ENCODE assay signal across 8 mouse cellular contexts in the genomic region with DNA sequence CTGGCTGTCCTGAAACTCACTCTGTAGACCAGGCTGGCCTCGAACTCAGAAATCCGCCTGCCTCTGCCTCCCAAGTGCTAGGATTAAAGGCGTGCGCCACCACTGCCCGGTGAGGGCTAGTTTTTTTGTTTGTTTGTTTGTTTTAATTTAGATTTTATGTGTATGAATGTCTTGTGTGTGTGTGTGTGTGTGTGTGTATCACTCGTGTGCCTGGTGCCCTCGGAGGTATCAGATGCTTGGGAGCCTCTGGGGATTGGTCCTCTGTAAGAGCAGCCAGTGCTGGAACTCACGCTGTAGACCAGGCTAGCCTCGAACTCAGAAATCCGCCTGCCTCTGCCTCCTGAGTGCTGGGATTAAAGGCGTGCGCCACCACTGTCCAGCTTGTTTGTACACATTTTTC. TPM values are rescaled to one million over a fixed set of nuclear protein-coding genes. Genes with fewer than 3 reads are reported as not detected.
DNase-seq lines count a peak whose midpoint lies in the region; ATAC-seq and TF ChIP-seq lines count a peak whose summit lies in the region.
"Not testable (repeated sequence)": the region's sequence is repeated elsewhere in the genome, so short reads cannot be mapped to it uniquely, and the experiment has no call there.

No protein-coding gene starts in this region.

- WGBS in embryonic facial prominence, embryonic 11.5 days, result 64% methylated on average over 12 of the region's 12 CpGs
- WGBS in forebrain, postnatal 0 days, result 79% methylated on average over 12 of the region's 12 CpGs
- WGBS in hindbrain, embryonic 13.5 days, result 74% methylated on average over 12 of the region's 12 CpGs
- 59% methylated on average over 12 of the region's 12 CpGs for WGBS in liver, embryonic 16.5 days (ENCODE audit: insufficient replicate concordance)
- 74% methylated on average over 12 of the region's 12 CpGs for WGBS in midbrain, embryonic 16.5 days
- 68% methylated on average over 12 of the region's 12 CpGs for WGBS in stomach, embryonic 16.5 days

- not testable (repeated sequence) for H3K27me3 ChIP-seq in ES-Bruce4 (ENCODE audit: control insufficient read depth, insufficient read depth, low read length, poor library complexity, severe bottlenecking); embryonic facial prominence, embryonic 11.5 days (ENCODE audit: control insufficient read depth, insufficient read depth, low read length); forebrain, postnatal 0 days (ENCODE audit: insufficient read depth, low read length); hindbrain, embryonic 13.5 days; liver, embryonic 16.5 days (ENCODE audit: control insufficient read depth, insufficient read depth, low read depth, low read length); midbrain, embryonic 16.5 days (ENCODE audit: control insufficient read depth, insufficient read depth, low read depth, low read length); stomach, embryonic 16.5 days (ENCODE audit: control insufficient read depth, insufficient read depth, low read length)

- not testable (repeated sequence) for TF ChIP-seq POLR2A in ES-Bruce4 (IDR thresholded peaks at IDR 0.05; ENCODE audit: insufficient read depth, low read length)

- not testable (repeated sequence) for DNase-seq in embryonic facial prominence, embryonic 11.5 days (ENCODE audit: low spot score); forebrain, postnatal 0 days; layer of hippocampus, adult 2 months (ENCODE audit: low spot score in 2 of 2)

- TF ChIP-seq EP300 in ES-Bruce4 (IDR thresholded peaks at IDR 0.05; ENCODE audit: insufficient read depth, low read depth, low read length), result not testable (repeated sequence)

- TF ChIP-seq CTCF in ES-Bruce4 (IDR thresholded peaks at IDR 0.05; ENCODE audit: low read depth, low read length); forebrain, postnatal 0 days (IDR thresholded peaks at IDR 0.05; ENCODE audit: low read depth); layer of hippocampus, adult 2 months (conservative IDR thresholded peaks at IDR 0.05): not testable (repeated sequence)

- peak overlapping the region; percentile 91 for H3K27ac ChIP-seq in ES-Bruce4 (ENCODE audit: insufficient read depth, low read length)
- H3K27ac ChIP-seq in embryonic facial prominence, embryonic 11.5 days (replicated peaks; ENCODE audit: low read depth, low read length), result peak overlapping the region; percentile 82
- H3K27ac ChIP-seq in forebrain, postnatal 0 days (ENCODE audit: low read depth, low read length), result peak overlapping the region; percentile 99
- peak overlapping the region; percentile 99 for H3K27ac ChIP-seq in hindbrain, embryonic 13.5 days
- peak overlapping the region; percentile 99 for H3K27ac ChIP-seq in layer of hippocampus, adult 2 months
- H3K27ac ChIP-seq in liver, embryonic 16.5 days (ENCODE audit: low read length), result peak overlapping the region; percentile 95
- peak overlapping the region; percentile 100 for H3K27ac ChIP-seq in midbrain, embryonic 16.5 days (ENCODE audit: low read length)
- H3K27ac ChIP-seq in stomach, embryonic 16.5 days (ENCODE audit: low read length), result peak overlapping the region; percentile 94

- H3K9me3 ChIP-seq in ES-Bruce4 (replicated peaks; ENCODE audit: control insufficient read depth, insufficient read depth, low read length, poor library complexity, severe bottlenecking); embryonic facial prominence, embryonic 11.5 days (replicated peaks; ENCODE audit: control insufficient read depth, low read length); forebrain, postnatal 0 days (ENCODE audit: low read length); hindbrain, embryonic 13.5 days; liver, embryonic 16.5 days (replicated peaks; ENCODE audit: control insufficient read depth, low read length); midbrain, embryonic 16.5 days (replicated peaks; ENCODE audit: control insufficient read depth, low read length, poor library complexity, severe bottlenecking); stomach, embryonic 16.5 days (replicated peaks; ENCODE audit: control insufficient read depth, low read length): not testable (repeated sequence)

- H3K4me1 ChIP-seq in ES-Bruce4 (ENCODE audit: control insufficient read depth, insufficient read depth, low read length); embryonic facial prominence, embryonic 11.5 days (ENCODE audit: control insufficient read depth, insufficient read depth, low read length); forebrain, postnatal 0 days (ENCODE audit: insufficient read depth); midbrain, embryonic 16.5 days (ENCODE audit: control insufficient read depth, insufficient read depth, low read length); stomach, embryonic 16.5 days (ENCODE audit: control insufficient read depth, insufficient read depth, low read length): not testable (repeated sequence)
- H3K4me1 ChIP-seq in hindbrain, embryonic 13.5 days (replicated peaks), result peaks cover 13% of the 10 kb centered on the region; the same call in 1 of the 2 replicates
- peaks cover 10% of the 10 kb centered on the region for H3K4me1 ChIP-seq in liver, embryonic 16.5 days (ENCODE audit: control insufficient read depth, low read depth, low read length)

- H3K9ac ChIP-seq in ES-Bruce4 (ENCODE audit: low read depth, poor library complexity, severe bottlenecking), result peak overlapping the region; percentile 65
- peak overlapping the region; percentile 67 for H3K9ac ChIP-seq in embryonic facial prominence, embryonic 11.5 days (replicated peaks; ENCODE audit: low read length)
- H3K9ac ChIP-seq in forebrain, postnatal 0 days, result peak overlapping the region; percentile 81
- peak overlapping the region; percentile 72 for H3K9ac ChIP-seq in hindbrain, embryonic 13.5 days
- peak overlapping the region; percentile 80 for H3K9ac ChIP-seq in liver, embryonic 16.5 days (ENCODE audit: low read depth, low read length)
- H3K9ac ChIP-seq in midbrain, embryonic 16.5 days (ENCODE audit: low read depth, low read length), result peak overlapping the region; percentile 74
- H3K9ac ChIP-seq in stomach, embryonic 16.5 days (ENCODE audit: low read length), result peak overlapping the region; percentile 72

- 0 out of 2 replicates have a peak, but pooled peaks have one; percentile 31 for ATAC-seq in embryonic facial prominence, embryonic 11.5 days (replicated peaks; ENCODE audit: insufficient number of reproducible peaks, low FRiP score, low TSS enrichment, low read depth)
- ATAC-seq in forebrain, postnatal 0 days; liver, embryonic 16.5 days (ENCODE audit: low read depth); stomach, embryonic 16.5 days (ENCODE audit: insufficient read depth, low FRiP score): not testable (repeated sequence)
- peak; percentile 25 for ATAC-seq in hindbrain, embryonic 13.5 days (ENCODE audit: low FRiP score)
- peak; percentile 36; the same call in 1 of the 2 replicates for ATAC-seq in midbrain, embryonic 16.5 days

- H3K4me3 ChIP-seq in ES-Bruce4 (ENCODE audit: low read depth, low read length), result peak overlapping the region; percentile 57
- H3K4me3 ChIP-seq in embryonic facial prominence, embryonic 11.5 days (ENCODE audit: low read depth, low read length), result peak overlapping the region; percentile 51
- peak overlapping the region; percentile 58 for H3K4me3 ChIP-seq in forebrain, postnatal 0 days (ENCODE audit: low read depth, low read length)
- H3K4me3 ChIP-seq in hindbrain, embryonic 13.5 days, result peak overlapping the region; percentile 48
- peak overlapping the region; percentile 71 for H3K4me3 ChIP-seq in layer of hippocampus, adult 2 months
- peak overlapping the region; percentile 73 for H3K4me3 ChIP-seq in liver, embryonic 16.5 days (ENCODE audit: low read depth, low read length)
- peak overlapping the region; percentile 54 for H3K4me3 ChIP-seq in midbrain, embryonic 16.5 days (ENCODE audit: low read depth, low read length)
- peak overlapping the region; percentile 68 for H3K4me3 ChIP-seq in stomach, embryonic 16.5 days (replicated peaks; ENCODE audit: low read length)

- H3K4me2 ChIP-seq in embryonic facial prominence, embryonic 11.5 days (ENCODE audit: low read depth, low read length), result peak overlapping the region; percentile 67
- peak overlapping the region; percentile 63 for H3K4me2 ChIP-seq in forebrain, postnatal 0 days (ENCODE audit: low read depth)
- H3K4me2 ChIP-seq in hindbrain, embryonic 13.5 days, result peak overlapping the region; percentile 68
- peak overlapping the region; percentile 92 for H3K4me2 ChIP-seq in liver, embryonic 16.5 days (ENCODE audit: low read depth, low read length)
- peak overlapping the region; percentile 64 for H3K4me2 ChIP-seq in midbrain, embryonic 16.5 days (ENCODE audit: low read length)
- peak overlapping the region; percentile 67 for H3K4me2 ChIP-seq in stomach, embryonic 16.5 days (ENCODE audit: low read depth, low read length)

- H3K36me3 ChIP-seq in ES-Bruce4 (ENCODE audit: control insufficient read depth, insufficient read depth, low read length, poor library complexity, severe bottlenecking); embryonic facial prominence, embryonic 11.5 days (replicated peaks; ENCODE audit: control insufficient read depth, insufficient read depth, low read depth, low read length); forebrain, postnatal 0 days (ENCODE audit: insufficient read depth); hindbrain, embryonic 13.5 days; liver, embryonic 16.5 days (ENCODE audit: control insufficient read depth, insufficient read depth); midbrain, embryonic 16.5 days (ENCODE audit: control insufficient read depth, insufficient read depth, low read length); stomach, embryonic 16.5 days (ENCODE audit: control insufficient read depth, insufficient read depth, low read length): not testable (repeated sequence)

RNA-seq across cellular contexts. Expression of gene Anp32e, which starts 22.5 kb away (rescaled TPM):
- polyA plus RNA-seq in ES-Bruce4 (2011; ENCODE audit: insufficient read depth, insufficient read length, low read depth, missing spikeins), result 386 and 405 TPM in 2 replicates
- 120 and 128 TPM in 2 replicates for polyA plus RNA-seq in embryonic facial prominence, embryonic 11.5 days (2014; fragmentation: Nextera tagmentation; extraction: Ambion mirVana)
- 27.5 and 34.4 TPM in 2 replicates for total RNA-seq in forebrain, postnatal 0 days (2014; rRNA removed)
- 84.1 and 109 TPM in 2 replicates for polyA plus RNA-seq in forebrain, postnatal 0 days (2015; fragmentation: Nextera tagmentation; extraction: Ambion mirVana)
- 167 and 175 TPM in 2 replicates for polyA plus RNA-seq in hindbrain, embryonic 13.5 days (2015; fragmentation: Nextera tagmentation; extraction: Ambion mirVana)
- 10 to 100 TPM; 78.9 to 80.6 TPM for total RNA-seq in layer of hippocampus, adult 2 months (2021)
- polyA plus RNA-seq in liver, embryonic 16.5 days (2015; fragmentation: Nextera tagmentation; extraction: Ambion mirVana), result 118 and 125 TPM in 2 replicates
- 110 and 131 TPM in 2 replicates for polyA plus RNA-seq in midbrain, embryonic 16.5 days (2015; fragmentation: Nextera tagmentation; extraction: Ambion mirVana)
- 156 and 167 TPM in 2 replicates for polyA plus RNA-seq in stomach, embryonic 16.5 days (2015; fragmentation: Nextera tagmentation; extraction: Ambion mirVana)

RNA-seq across cellular contexts. Expression of gene Plekho1, which starts 44.2 kb away (rescaled TPM):
- 9.2 and 15.0 TPM in 2 replicates for polyA plus RNA-seq in ES-Bruce4 (2011; ENCODE audit: insufficient read depth, insufficient read length, low read depth, missing spikeins)
- polyA plus RNA-seq in embryonic facial prominence, embryonic 11.5 days (2014; fragmentation: Nextera tagmentation; extraction: Ambion mirVana), result 63.1 and 64.8 TPM in 2 replicates
- total RNA-seq in forebrain, postnatal 0 days (2014; rRNA removed), result 93.5 and 135 TPM in 2 replicates
- 51.8 and 60.1 TPM in 2 replicates for polyA plus RNA-seq in forebrain, postnatal 0 days (2015; fragmentation: Nextera tagmentation; extraction: Ambion mirVana)
- 59.5 and 65.4 TPM in 2 replicates for polyA plus RNA-seq in hindbrain, embryonic 13.5 days (2015; fragmentation: Nextera tagmentation; extraction: Ambion mirVana)
- total RNA-seq in layer of hippocampus, adult 2 months (2021), result 10 to 100 TPM; 39.3 to 44.1 TPM
- polyA plus RNA-seq in liver, embryonic 16.5 days (2015; fragmentation: Nextera tagmentation; extraction: Ambion mirVana), result 4.2 and 4.5 TPM in 2 replicates
- polyA plus RNA-seq in midbrain, embryonic 16.5 days (2015; fragmentation: Nextera tagmentation; extraction: Ambion mirVana), result 46.1 and 54.6 TPM in 2 replicates
- polyA plus RNA-seq in stomach, embryonic 16.5 days (2015; fragmentation: Nextera tagmentation; extraction: Ambion mirVana), result 20.6 and 25.7 TPM in 2 replicates

RNA-seq across cellular contexts. Expression of gene Car14, which starts 47.1 kb away (rescaled TPM):
- polyA plus RNA-seq in ES-Bruce4 (2011; ENCODE audit: insufficient read depth, insufficient read length, low read depth, missing spikeins), result 2.4 and 3.3 TPM in 2 replicates
- 67.8 and 80.0 TPM in 2 replicates for polyA plus RNA-seq in embryonic facial prominence, embryonic 11.5 days (2014; fragmentation: Nextera tagmentation; extraction: Ambion mirVana)
- total RNA-seq in forebrain, postnatal 0 days (2014; rRNA removed), result 5.0 and 9.4 TPM in 2 replicates
- polyA plus RNA-seq in forebrain, postnatal 0 days (2015; fragmentation: Nextera tagmentation; extraction: Ambion mirVana), result 11.2 and 12.8 TPM in 2 replicates
- 6.5 and 10.9 TPM in 2 replicates for polyA plus RNA-seq in hindbrain, embryonic 13.5 days (2015; fragmentation: Nextera tagmentation; extraction: Ambion mirVana)
- total RNA-seq in layer of hippocampus, adult 2 months (2021), result 1 to 10 TPM; 6.9 to 9.9 TPM
- 14.6 and 15.4 TPM in 2 replicates for polyA plus RNA-seq in liver, embryonic 16.5 days (2015; fragmentation: Nextera tagmentation; extraction: Ambion mirVana)
- polyA plus RNA-seq in midbrain, embryonic 16.5 days (2015; fragmentation: Nextera tagmentation; extraction: Ambion mirVana), result 7.6 and 9.2 TPM in 2 replicates
- polyA plus RNA-seq in stomach, embryonic 16.5 days (2015; fragmentation: Nextera tagmentation; extraction: Ambion mirVana), result 2.4 and 2.9 TPM in 2 replicates

RNA-seq across cellular contexts. Expression of gene Aph1a, which starts 57.8 kb away (rescaled TPM):
- 44.3 and 48.3 TPM in 2 replicates for polyA plus RNA-seq in ES-Bruce4 (2011; ENCODE audit: insufficient read depth, insufficient read length, low read depth, missing spikeins)
- polyA plus RNA-seq in embryonic facial prominence, embryonic 11.5 days (2014; fragmentation: Nextera tagmentation; extraction: Ambion mirVana), result 31.8 and 33.3 TPM in 2 replicates
- total RNA-seq in forebrain, postnatal 0 days (2014; rRNA removed), result 59.3 and 77.2 TPM in 2 replicates
- 44.3 and 46.0 TPM in 2 replicates for polyA plus RNA-seq in forebrain, postnatal 0 days (2015; fragmentation: Nextera tagmentation; extraction: Ambion mirVana)
- polyA plus RNA-seq in hindbrain, embryonic 13.5 days (2015; fragmentation: Nextera tagmentation; extraction: Ambion mirVana), result 32.4 and 40.8 TPM in 2 replicates
- 10 to 100 TPM; 69.0 to 79.8 TPM for total RNA-seq in layer of hippocampus, adult 2 months (2021)
- 10.9 and 12.6 TPM in 2 replicates for polyA plus RNA-seq in liver, embryonic 16.5 days (2015; fragmentation: Nextera tagmentation; extraction: Ambion mirVana)
- 27.1 and 35.1 TPM in 2 replicates for polyA plus RNA-seq in midbrain, embryonic 16.5 days (2015; fragmentation: Nextera tagmentation; extraction: Ambion mirVana)
- 33.9 and 34.6 TPM in 2 replicates for polyA plus RNA-seq in stomach, embryonic 16.5 days (2015; fragmentation: Nextera tagmentation; extraction: Ambion mirVana)

RNA-seq across cellular contexts. Expression of gene BC028528, which starts 59.8 kb away (rescaled TPM):
- 3.6 and 5.4 TPM in 2 replicates for polyA plus RNA-seq in ES-Bruce4 (2011; ENCODE audit: insufficient read depth, insufficient read length, low read depth, missing spikeins)
- 7.8 and 10.2 TPM in 2 replicates for polyA plus RNA-seq in embryonic facial prominence, embryonic 11.5 days (2014; fragmentation: Nextera tagmentation; extraction: Ambion mirVana)
- 5.7 and 9.9 TPM in 2 replicates for total RNA-seq in forebrain, postnatal 0 days (2014; rRNA removed)
- polyA plus RNA-seq in forebrain, postnatal 0 days (2015; fragmentation: Nextera tagmentation; extraction: Ambion mirVana), result 14.9 and 18.4 TPM in 2 replicates
- 19.4 and 21.2 TPM in 2 replicates for polyA plus RNA-seq in hindbrain, embryonic 13.5 days (2015; fragmentation: Nextera tagmentation; extraction: Ambion mirVana)
- total RNA-seq in layer of hippocampus, adult 2 months (2021), result 1 to 10 TPM; 3.4 to 4.8 TPM
- 5.5 and 6.8 TPM in 2 replicates for polyA plus RNA-seq in liver, embryonic 16.5 days (2015; fragmentation: Nextera tagmentation; extraction: Ambion mirVana)
- polyA plus RNA-seq in midbrain, embryonic 16.5 days (2015; fragmentation: Nextera tagmentation; extraction: Ambion mirVana), result 18.2 and 18.5 TPM in 2 replicates
- polyA plus RNA-seq in stomach, embryonic 16.5 days (2015; fragmentation: Nextera tagmentation; extraction: Ambion mirVana), result 28.8 and 30.0 TPM in 2 replicates
